Mouse (Mus musculus): ENCODE data around the gene Arsb.
A peak's percentile ranks its signal among the peaks of the same experiment; 100 is the strongest.

Gene Arsb

DNA sequence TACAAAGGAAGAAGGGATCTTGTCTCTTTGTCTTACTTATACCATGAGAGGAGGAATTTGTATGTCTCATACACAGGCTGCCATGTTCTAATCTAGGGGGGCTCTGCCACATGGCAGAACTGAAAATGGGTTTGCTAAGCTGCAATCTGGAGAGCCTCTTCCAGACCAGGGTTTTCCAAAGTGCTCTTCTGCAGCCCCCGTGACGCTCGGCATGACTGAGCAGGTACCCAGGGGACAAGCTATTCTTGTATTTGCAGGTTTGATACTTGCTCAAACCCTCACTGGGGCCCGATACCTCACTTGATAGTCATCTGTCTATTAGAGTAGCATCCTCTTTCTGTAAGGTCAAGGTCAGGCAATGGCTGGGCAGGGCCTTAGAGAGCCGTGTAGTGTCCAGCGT, 82.3 kb downstream of the Arsb start:
- Histone ChIP-seq H3K9me3 (ENCODE audit: low read length) (no peaks in the 10 kb centered on the region), H3K4me1 (replicated peaks; ENCODE audit: low read depth, low read length) (no peaks in the 10 kb centered on the region), H3K36me3 (ENCODE audit: insufficient read depth, low read length) (no peaks in the 10 kb centered on the region), H3K27me3 (ENCODE audit: insufficient read depth, low read length) (no peaks in the 10 kb centered on the region), H3K4me3 (replicated peaks; ENCODE audit: low read length) (no peak overlapping the region)
- TF ChIP-seq POU5F1 (IDR thresholded peaks at IDR 0.05; ENCODE audit: borderline replicate concordance, low read length) (no peak), NANOG (IDR thresholded peaks at IDR 0.05; ENCODE audit: borderline replicate concordance, low read length) (no peak), CTCF (conservative IDR thresholded peaks at IDR 0.05; ENCODE audit: low read length) (no peak)

DNA sequence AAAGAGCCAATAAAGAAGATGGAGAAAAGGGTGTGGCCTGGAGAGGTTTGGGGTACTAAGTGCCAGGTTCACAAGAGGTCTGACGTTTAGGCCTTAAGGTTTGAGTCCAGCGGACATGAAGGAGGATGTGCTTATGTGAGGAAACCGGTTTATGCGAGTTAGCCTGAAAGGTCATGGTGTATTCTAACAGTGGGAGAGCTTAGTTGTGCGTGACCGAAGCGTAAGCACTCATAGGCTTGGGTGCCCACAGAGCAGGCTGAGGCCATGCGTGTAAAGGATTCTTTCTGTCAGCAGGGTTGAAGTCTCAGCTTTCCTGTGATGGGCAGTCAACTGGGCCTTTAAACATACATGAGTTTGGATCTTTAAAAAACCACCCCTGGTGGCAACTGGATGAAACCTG, 82.9 kb downstream of the Arsb start:
- H3K9me3 ChIP-seq (ENCODE audit: low read length), result no peaks in the 10 kb centered on the region
- H3K4me1 ChIP-seq (replicated peaks; ENCODE audit: low read depth, low read length), result no peaks in the 10 kb centered on the region
- no peaks in the 10 kb centered on the region for H3K36me3 ChIP-seq (ENCODE audit: insufficient read depth, low read length)
- H3K4me3 ChIP-seq (replicated peaks; ENCODE audit: low read length), result no peak overlapping the region
- no peaks in the 10 kb centered on the region for H3K27me3 ChIP-seq (ENCODE audit: insufficient read depth, low read length)
- TF ChIP-seq NANOG (IDR thresholded peaks at IDR 0.05; ENCODE audit: borderline replicate concordance, low read length) (no peak), CTCF (conservative IDR thresholded peaks at IDR 0.05; ENCODE audit: low read length) (no peak)

DNA sequence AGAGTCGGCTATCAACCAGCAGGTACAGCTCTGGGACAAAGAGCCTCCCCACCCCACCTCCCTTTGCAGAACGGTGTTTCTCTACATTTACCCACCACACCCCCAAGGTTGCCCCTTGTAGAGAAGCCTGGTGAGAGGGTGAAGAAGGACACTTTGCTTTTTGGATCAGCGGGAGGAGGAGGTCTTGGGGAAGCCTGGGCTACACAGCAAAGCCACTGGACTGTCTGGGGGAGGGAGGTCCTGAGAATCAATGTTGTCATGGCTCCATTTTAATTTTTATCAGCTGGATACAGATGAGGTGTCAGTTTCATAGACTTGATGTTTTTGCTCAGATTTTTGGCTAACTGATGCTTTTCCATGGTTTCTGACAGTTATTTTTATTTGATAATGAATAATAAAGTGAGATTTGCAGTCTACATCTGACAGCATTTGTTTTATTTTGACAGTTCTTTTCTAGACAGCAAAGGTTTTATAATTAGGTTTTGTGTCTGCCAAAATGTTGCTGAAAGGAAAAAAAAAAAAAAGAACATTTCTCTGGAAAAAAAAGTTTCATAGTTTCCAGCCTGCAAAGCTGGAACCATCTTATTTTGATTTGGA, 83.6 kb downstream of the Arsb start:
- TF ChIP-seq NANOG (IDR thresholded peaks at IDR 0.05; ENCODE audit: borderline replicate concordance, low read length) (no peak), POU5F1 (IDR thresholded peaks at IDR 0.05; ENCODE audit: borderline replicate concordance, low read length) (no peak), CTCF (conservative IDR thresholded peaks at IDR 0.05; ENCODE audit: low read length) (no peak)

DNA sequence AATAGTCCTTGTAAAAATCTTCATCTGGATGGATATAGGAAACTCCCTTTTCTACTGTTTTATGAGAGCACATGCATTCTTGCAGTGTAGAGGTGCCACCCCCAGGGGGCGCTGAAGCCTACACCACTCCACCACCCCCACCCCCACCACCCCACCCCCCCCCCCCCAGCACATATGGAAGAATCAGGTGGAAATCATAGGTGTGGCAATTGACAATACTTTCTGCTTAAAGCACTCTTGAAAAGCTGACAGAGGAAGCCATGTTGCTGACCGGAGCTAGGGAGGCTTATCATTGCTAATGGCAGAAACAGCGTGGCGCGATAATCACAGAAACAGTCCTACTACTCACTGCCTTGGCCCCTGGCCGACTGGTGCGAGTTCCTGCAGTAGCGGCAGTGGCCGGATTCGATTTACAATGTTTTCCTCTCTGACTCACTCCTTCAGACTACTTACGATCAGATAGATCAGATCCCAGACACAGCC, 84.3 kb downstream of the Arsb start:
- no peaks in the 10 kb centered on the region for H3K4me1 ChIP-seq (replicated peaks; ENCODE audit: low read depth, low read length)
- TF ChIP-seq NANOG (IDR thresholded peaks at IDR 0.05; ENCODE audit: borderline replicate concordance, low read length) (no peak), CTCF (conservative IDR thresholded peaks at IDR 0.05; ENCODE audit: low read length) (peak; percentile 34), POU5F1 (IDR thresholded peaks at IDR 0.05; ENCODE audit: borderline replicate concordance, low read length) (no peak)
- no peak overlapping the region for H3K4me3 ChIP-seq (replicated peaks; ENCODE audit: low read length)
- H3K27me3 ChIP-seq (ENCODE audit: insufficient read depth, low read length), result no peaks in the 10 kb centered on the region
- no peaks in the 10 kb centered on the region for H3K36me3 ChIP-seq (ENCODE audit: insufficient read depth, low read length)
- no peaks in the 10 kb centered on the region for H3K9me3 ChIP-seq (ENCODE audit: low read length)

More for the DNA sequence above, 83.6 kb downstream of the Arsb start:
- Histone ChIP-seq H3K36me3 (ENCODE audit: insufficient read depth, low read length) (no peaks in the 10 kb centered on the region), H3K27me3 (ENCODE audit: insufficient read depth, low read length) (no peaks in the 10 kb centered on the region), H3K9me3 (ENCODE audit: low read length) (no peaks in the 10 kb centered on the region), H3K4me3 (replicated peaks; ENCODE audit: low read length) (no peak overlapping the region), H3K4me1 (replicated peaks; ENCODE audit: low read depth, low read length) (no peaks in the 10 kb centered on the region)

DNA sequence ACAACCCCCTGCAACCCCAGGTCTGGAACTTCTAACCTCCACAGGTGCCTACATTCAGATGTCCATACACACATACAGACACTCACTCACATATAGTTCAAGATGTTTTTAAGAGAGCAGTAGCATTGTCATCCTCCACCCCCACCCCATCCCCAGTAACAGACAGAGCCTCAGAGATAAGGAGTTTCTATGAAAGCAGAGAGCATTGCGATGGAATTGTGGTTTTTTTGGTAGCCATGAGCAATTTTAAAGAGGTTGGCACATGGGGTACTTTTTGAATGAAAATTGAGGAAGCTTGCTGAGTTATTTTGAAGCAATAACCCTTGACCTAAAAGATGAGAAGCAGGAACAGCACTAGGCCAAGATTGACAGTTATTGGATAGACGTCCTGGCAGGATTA, 89.8 kb downstream of the Arsb start:
- Histone ChIP-seq H3K4me3 (replicated peaks; ENCODE audit: low read length) (no peak overlapping the region), H3K27me3 (ENCODE audit: insufficient read depth, low read length) (no peaks in the 10 kb centered on the region), H3K36me3 (ENCODE audit: insufficient read depth, low read length) (no peaks in the 10 kb centered on the region), H3K4me1 (replicated peaks; ENCODE audit: low read depth, low read length) (no peaks in the 10 kb centered on the region), H3K9me3 (ENCODE audit: low read length) (no peaks in the 10 kb centered on the region)
- TF ChIP-seq POU5F1 (IDR thresholded peaks at IDR 0.05; ENCODE audit: borderline replicate concordance, low read length) (no peak), CTCF (conservative IDR thresholded peaks at IDR 0.05; ENCODE audit: low read length) (no peak), NANOG (IDR thresholded peaks at IDR 0.05; ENCODE audit: borderline replicate concordance, low read length) (no peak)

DNA sequence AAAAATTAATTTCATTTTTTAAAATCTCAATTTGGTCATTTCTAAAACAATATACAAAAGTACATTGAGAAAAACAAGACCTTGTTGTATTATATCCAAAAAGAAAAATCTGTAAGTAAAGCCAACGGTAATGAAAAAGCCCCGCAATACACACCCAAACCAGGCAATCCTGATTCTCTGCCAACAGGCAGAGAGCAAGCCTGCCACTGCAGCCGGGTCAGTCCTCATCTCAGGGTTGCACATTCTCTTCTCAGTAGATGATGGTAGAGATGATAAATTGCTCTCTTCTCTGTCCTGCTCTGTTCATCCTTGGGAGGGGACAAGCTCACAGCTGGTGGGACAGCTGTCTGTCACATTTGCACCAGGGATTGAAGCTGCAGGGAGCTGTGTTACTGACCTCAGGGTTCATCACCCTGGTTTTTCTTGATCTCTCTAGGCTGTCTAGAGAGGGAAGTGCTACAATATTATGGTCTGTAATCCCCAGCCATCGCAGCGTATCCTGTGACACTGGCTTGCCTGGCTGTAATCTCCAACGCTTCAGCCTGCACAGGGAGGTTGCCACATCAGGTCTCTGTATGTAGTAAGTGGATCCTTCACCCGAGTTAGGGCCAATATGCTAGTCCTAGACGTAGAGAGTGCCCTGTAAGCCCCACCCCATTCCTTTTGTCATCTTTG, 92.8 kb downstream of the Arsb start:
- Histone ChIP-seq H3K4me1 (replicated peaks; ENCODE audit: low read depth, low read length) (no peaks in the 10 kb centered on the region), H3K9me3 (ENCODE audit: low read length) (no peaks in the 10 kb centered on the region), H3K27me3 (ENCODE audit: insufficient read depth, low read length) (no peaks in the 10 kb centered on the region), H3K36me3 (ENCODE audit: insufficient read depth, low read length) (no peaks in the 10 kb centered on the region), H3K4me3 (replicated peaks; ENCODE audit: low read length) (no peak overlapping the region)
- TF ChIP-seq NANOG (IDR thresholded peaks at IDR 0.05; ENCODE audit: borderline replicate concordance, low read length) (no peak), POU5F1 (IDR thresholded peaks at IDR 0.05; ENCODE audit: borderline replicate concordance, low read length) (no peak), CTCF (conservative IDR thresholded peaks at IDR 0.05; ENCODE audit: low read length) (no peak)

DNA sequence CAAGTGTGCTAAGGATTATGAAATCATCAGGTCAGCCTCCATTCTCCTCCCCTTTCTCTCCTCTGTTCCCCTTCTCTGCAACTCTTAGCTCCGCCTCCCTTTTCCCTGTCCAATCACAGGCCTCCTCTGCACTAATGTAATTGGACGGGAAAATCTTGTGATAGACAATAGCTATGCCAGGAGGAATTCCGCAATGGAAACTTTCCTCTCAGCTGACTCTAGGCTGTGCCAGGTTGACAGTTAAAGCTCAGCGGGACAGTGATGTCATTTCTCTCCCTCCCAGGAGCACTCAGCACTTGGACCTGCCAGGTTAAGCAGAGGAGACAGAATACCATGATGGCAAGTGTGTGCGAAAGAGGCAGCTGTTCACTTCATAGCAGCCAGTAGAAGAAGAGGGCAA, 95.2 kb downstream of the Arsb start:
- TF ChIP-seq POU5F1 (IDR thresholded peaks at IDR 0.05; ENCODE audit: borderline replicate concordance, low read length), result no peak
- no peak for TF ChIP-seq CTCF (conservative IDR thresholded peaks at IDR 0.05; ENCODE audit: low read length)
- no peak for TF ChIP-seq NANOG (IDR thresholded peaks at IDR 0.05; ENCODE audit: borderline replicate concordance, low read length)
- no peak overlapping the region for H3K4me3 ChIP-seq (replicated peaks; ENCODE audit: low read length)
- 0 out of 2 replicates have a peak, but pooled peaks cover 1% of the 10 kb centered on the region for H3K9me3 ChIP-seq (ENCODE audit: low read length)
- H3K4me1 ChIP-seq (replicated peaks; ENCODE audit: low read depth, low read length), result no peaks in the 10 kb centered on the region
- H3K27me3 ChIP-seq (ENCODE audit: insufficient read depth, low read length), result no peaks in the 10 kb centered on the region
- no peaks in the 10 kb centered on the region for H3K36me3 ChIP-seq (ENCODE audit: insufficient read depth, low read length)

DNA sequence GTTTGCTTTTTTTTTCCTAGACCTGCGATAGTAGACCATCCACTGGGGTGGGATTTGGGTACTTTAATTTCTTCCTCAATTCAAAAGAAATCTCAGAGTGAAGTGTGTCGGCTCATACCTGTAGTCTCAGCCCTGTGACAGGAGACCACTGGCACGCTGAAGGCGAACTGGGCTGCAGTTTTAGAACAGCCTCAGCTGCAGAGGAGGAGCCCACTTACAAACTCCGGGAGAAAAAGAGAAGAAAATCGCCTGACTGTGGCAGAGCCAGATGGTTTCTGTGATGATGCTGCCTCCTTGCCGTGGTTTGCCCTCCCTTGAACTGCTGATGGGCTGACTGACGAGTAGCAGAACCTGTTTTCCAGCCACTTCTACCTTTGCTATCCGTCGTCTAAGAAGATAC, 100.3 kb downstream of the Arsb start:
- Histone ChIP-seq H3K27me3 (ENCODE audit: insufficient read depth, low read length) (no peaks in the 10 kb centered on the region), H3K9me3 (ENCODE audit: low read length) (0 out of 2 replicates have a peak, but pooled peaks cover 7% of the 10 kb centered on the region), H3K36me3 (ENCODE audit: insufficient read depth, low read length) (no peaks in the 10 kb centered on the region), H3K4me3 (replicated peaks; ENCODE audit: low read length) (no peak overlapping the region), H3K4me1 (replicated peaks; ENCODE audit: low read depth, low read length) (no peaks in the 10 kb centered on the region)
- TF ChIP-seq CTCF (conservative IDR thresholded peaks at IDR 0.05; ENCODE audit: low read length) (no peak), POU5F1 (IDR thresholded peaks at IDR 0.05; ENCODE audit: borderline replicate concordance, low read length) (no peak), NANOG (IDR thresholded peaks at IDR 0.05; ENCODE audit: borderline replicate concordance, low read length) (no peak)
